Mouse (Mus musculus) forebrain, postnatal 0 days (tissue): ENCODE results near the gene Unc13c. TPM values are rescaled to one million over a fixed set of nuclear protein-coding genes. Genes with fewer than 3 reads are reported as not detected.
A peak's percentile ranks its signal among the peaks of the same experiment; 100 is the strongest.

Source experiments
- ATAC-seq: fragments of 200-750 bp; cut with Nextera tagmentation; 2 replicates; pipeline ENCODE4 v1.8.0; 2017; ENCODE audit warnings: mild to moderate bottlenecking, moderate library complexity
- DNase-seq: peaks from one replicate; pipeline ENCODE4 v3.0.0-alpha.2; 2015
- H3K27ac ChIP-seq: fragments of 300-500 bp; sonication (generic); 2 replicates; pipeline ENCODE4 v1.5.1; 2014; ENCODE audit warnings: low read depth, mild to moderate bottlenecking, antibody characterized with exemption, low read length, moderate library complexity, mixed read lengths
- H3K27me3 ChIP-seq: fragments of 300-500 bp; sonication (generic); 2 replicates; pipeline ENCODE4 v1.6.1; 2014; ENCODE audit warnings: mild to moderate bottlenecking, low read length, mixed read lengths; ENCODE audit not compliant: insufficient read depth
- H3K36me3 ChIP-seq: fragments of 300-500 bp; sonication (generic); 2 replicates; pipeline ENCODE4 v1.6.1; 2014; ENCODE audit warnings: mild to moderate bottlenecking, moderate library complexity; ENCODE audit not compliant: insufficient read depth
- H3K4me1 ChIP-seq: fragments of 300-500 bp; sonication (generic); 2 replicates; pipeline ENCODE4 v1.6.1; 2014; ENCODE audit warnings: antibody characterized with exemption; ENCODE audit not compliant: insufficient read depth
- H3K4me2 ChIP-seq: fragments of 300-500 bp; sonication (generic); 2 replicates; pipeline ENCODE4 v1.6.1; 2014; ENCODE audit warnings: low read depth, mild to moderate bottlenecking, moderate library complexity
- H3K4me3 ChIP-seq: fragments of 300-500 bp; sonication (generic); 2 replicates; pipeline ENCODE4 v1.5.1; 2014; ENCODE audit warnings: low read depth, low read length, mixed read lengths
- H3K9ac ChIP-seq: fragments of 300-500 bp; sonication (generic); 2 replicates; pipeline ENCODE4 v1.6.1; 2014; ENCODE audit warnings: mild to moderate bottlenecking
- H3K9me3 ChIP-seq: fragments of 300-500 bp; sonication (generic); 2 replicates; pipeline ENCODE4 v1.6.1; 2016; ENCODE audit warnings: low read length
- CTCF ChIP-seq: sonication (generic); IDR thresholded peaks from 2 replicates; pipeline ENCODE4 v1.5.1; 2016; ENCODE audit warnings: antibody characterized with exemption, control low read depth, low read depth
- WGBS: fragments of 180-500 bp; shearing (Covaris S2); extraction: QIAGEN DNeasy Blood & Tissue Kit; methylation state at CpG from one replicate; pipeline ENCODE4 v1.1.7; 2014; 5-methylcytosine and 5-hydroxymethylcytosine counted together
- polyA plus RNA-seq: library from polyadenylated mRNA; unstranded; fragments of >200 nt; fragmentation: Nextera tagmentation; extraction: Ambion mirVana; gene quantifications from 2 replicates; pipeline ENCODE4 v1.2.1, GENCODE M21; 2015
- total RNA-seq: library from RNA; depleted of rRNA; stranded (reverse); fragments of >200 nt; gene quantifications from 2 replicates; pipeline ENCODE4 v1.2.3, GENCODE M21; 2014

Unc13c gene
- total and polyA plus RNA-seq, 2 experiments from 2014 or later: 3.8 to 11.8 TPM

DNA sequence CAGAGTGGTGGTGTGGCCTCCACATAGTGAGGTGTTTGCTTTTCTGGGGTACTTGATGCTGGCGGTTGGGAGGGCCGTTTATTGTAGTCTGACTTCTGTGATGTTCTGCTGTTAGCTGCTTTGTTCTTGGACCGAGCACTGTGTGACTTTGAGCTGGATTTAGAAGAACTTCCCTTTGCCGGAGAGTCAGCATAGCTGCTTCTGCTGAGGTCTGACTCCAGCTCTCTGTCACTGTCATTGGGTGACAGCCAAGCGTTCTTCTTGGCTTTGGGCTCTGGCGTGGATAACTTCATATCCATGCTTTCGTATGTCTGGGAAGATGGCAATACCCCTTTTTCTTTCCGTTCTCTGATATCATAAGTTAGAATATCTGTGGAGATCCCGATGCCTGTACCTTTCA is 36.8 kb downstream of the Unc13c start:
- DNase-seq (peak; percentile 22), ATAC-seq (no peak)
- H3K4me2 ChIP-seq: no peak overlapping the region
- no peaks in the 10 kb centered on the region for H3K36me3 ChIP-seq
- H3K4me3 ChIP-seq: no peak overlapping the region
- no peaks in the 10 kb centered on the region for H3K4me1 ChIP-seq
- WGBS: 82% methylated on average over 9 of the region's 9 CpGs
- no peak overlapping the region for H3K9ac ChIP-seq
- no peaks in the 10 kb centered on the region for H3K9me3 ChIP-seq
- no peak for TF ChIP-seq CTCF
- no peaks in the 10 kb centered on the region for H3K27me3 ChIP-seq
- no peak overlapping the region for H3K27ac ChIP-seq

DNA sequence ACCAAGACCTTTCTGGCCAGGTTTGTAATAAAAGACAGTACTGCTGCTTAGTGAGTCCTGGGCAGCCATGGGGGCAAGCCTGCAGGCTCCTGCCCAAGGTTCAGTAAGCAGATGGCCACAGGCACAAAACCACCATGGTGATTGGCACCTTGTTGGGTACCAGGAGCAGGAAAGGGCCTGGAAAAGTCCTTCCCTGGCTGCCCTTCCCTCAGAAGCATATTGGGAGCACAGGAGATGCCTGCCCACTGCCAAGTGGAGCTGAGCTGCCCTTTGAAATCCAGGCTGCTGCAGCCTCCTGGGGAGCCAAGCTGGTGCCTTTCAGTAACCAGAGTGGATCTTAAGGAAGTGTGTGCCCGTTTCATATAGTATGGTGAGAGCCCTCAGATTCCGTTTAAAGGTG is 41.5 kb downstream of the Unc13c start:
- H3K27ac ChIP-seq: no peak overlapping the region
- H3K4me1 ChIP-seq: no peaks in the 10 kb centered on the region
- H3K4me2 ChIP-seq: no peak overlapping the region
- H3K36me3 ChIP-seq: no peaks in the 10 kb centered on the region
- no peaks in the 10 kb centered on the region for H3K9me3 ChIP-seq
- no peak for DNase-seq
- 73% methylated on average over 2 of the region's 2 CpGs for WGBS
- H3K27me3 ChIP-seq: no peaks in the 10 kb centered on the region
- TF ChIP-seq CTCF: no peak
- no peak overlapping the region for H3K9ac ChIP-seq
- no peak; the same call in 1 of the 2 replicates for ATAC-seq
- no peak overlapping the region for H3K4me3 ChIP-seq

DNA sequence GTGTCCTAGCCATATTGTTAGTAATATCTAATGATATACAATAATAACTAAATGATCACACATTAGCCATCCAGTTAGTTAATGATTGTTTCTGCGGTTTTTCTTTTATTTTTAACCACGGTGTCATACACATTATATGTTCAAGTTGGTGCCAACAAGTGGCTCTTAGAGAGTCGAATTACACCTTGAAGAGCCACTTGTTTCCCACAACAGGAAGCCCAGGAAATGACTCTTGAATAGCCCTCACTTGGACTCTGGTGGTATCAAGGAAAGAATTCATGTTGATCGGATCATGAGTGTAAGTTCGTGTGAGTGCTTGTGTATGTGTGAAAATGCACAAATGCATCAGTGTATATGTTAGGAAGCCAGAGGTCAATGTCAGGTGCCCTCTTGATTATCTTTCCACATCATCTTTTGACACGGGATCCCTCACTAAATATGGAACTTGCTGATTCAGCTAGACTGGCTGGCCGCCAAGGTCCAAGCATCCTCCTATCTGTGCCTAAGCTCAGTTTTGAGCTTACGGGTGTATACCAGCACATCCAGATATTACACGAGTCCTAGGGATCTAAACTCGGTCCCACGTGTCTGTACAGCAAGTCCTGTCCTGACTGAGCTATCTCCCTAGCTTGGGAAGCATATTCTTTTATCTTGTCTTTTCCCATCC is 46.2 kb downstream of the Unc13c start:
- no peak overlapping the region for H3K27ac ChIP-seq
- DNase-seq (no peak), ATAC-seq (no peak)
- 88% methylated on average over 11 of the region's 11 CpGs for WGBS
- H3K9ac ChIP-seq: no peak overlapping the region
- no peaks in the 10 kb centered on the region for H3K36me3 ChIP-seq
- H3K27me3 ChIP-seq: no peaks in the 10 kb centered on the region
- no peak overlapping the region for H3K4me3 ChIP-seq
- TF ChIP-seq CTCF: no peak
- H3K4me1 ChIP-seq: no peaks in the 10 kb centered on the region
- H3K4me2 ChIP-seq: no peak overlapping the region
- no peaks in the 10 kb centered on the region for H3K9me3 ChIP-seq

DNA sequence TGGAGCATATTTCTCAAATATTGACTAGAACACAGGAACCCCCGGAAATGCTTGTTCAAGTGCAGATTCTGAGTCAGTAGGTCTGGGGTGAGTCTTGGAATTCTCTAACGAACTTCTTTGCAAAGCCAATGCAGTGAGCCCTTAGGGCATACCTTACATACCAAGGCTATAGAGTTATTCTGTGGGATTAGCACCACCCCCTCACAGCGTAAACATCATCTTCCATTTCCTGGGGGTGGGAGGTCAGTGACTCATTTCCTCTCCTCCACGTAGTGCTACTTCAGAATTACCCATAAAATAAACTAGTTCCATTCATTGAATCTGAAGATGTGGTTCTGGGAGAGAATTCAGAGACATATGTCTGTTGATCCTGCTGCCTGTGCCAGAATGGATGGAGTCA is 62.8 kb downstream of the Unc13c start:
- DNase-seq (no peak), ATAC-seq (no peak)
- no peak overlapping the region for H3K4me2 ChIP-seq
- H3K4me3 ChIP-seq: no peak overlapping the region
- no peaks in the 10 kb centered on the region for H3K4me1 ChIP-seq
- H3K27ac ChIP-seq: no peak overlapping the region
- WGBS: 75% methylated on average over 4 of the region's 4 CpGs
- H3K9ac ChIP-seq: no peak overlapping the region
- H3K27me3 ChIP-seq: no peaks in the 10 kb centered on the region
- 0 out of 2 replicates have a peak, but pooled peaks cover 4% of the 10 kb centered on the region for H3K9me3 ChIP-seq
- no peaks in the 10 kb centered on the region for H3K36me3 ChIP-seq
- TF ChIP-seq CTCF: no peak

DNA sequence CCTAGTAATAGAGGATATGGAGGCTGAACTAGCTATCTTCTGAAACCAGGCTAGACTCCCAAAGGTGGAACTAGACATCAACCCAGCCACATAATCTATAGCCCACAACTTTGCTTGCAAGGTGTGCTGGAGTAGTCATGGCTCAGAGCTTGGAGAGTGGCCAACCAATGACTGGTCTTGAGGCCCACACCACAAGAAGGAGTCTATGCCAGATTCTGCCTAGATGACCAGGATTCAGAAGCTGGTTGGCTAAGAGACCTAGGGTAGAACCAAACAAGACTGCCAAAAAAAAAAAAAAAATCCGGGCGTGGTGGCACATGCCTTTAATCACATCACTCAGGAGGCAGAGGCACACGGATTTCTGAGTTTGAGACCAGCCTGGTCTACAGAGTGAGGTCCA is 70.2 kb downstream of the Unc13c start:
- ATAC-seq (no peak), DNase-seq (no peak)
- Histone ChIP-seq H3K4me3 (no peak overlapping the region), H3K4me2 (no peak overlapping the region), H3K9ac (no peak overlapping the region), H3K9me3 (no peaks in the 10 kb centered on the region), H3K27me3 (no peaks in the 10 kb centered on the region), H3K27ac (no peak overlapping the region), H3K4me1 (no peaks in the 10 kb centered on the region), H3K36me3 (no peaks in the 10 kb centered on the region)
- WGBS: 83% methylated on average over 3 of the region's 3 CpGs
- no peak for TF ChIP-seq CTCF

DNA sequence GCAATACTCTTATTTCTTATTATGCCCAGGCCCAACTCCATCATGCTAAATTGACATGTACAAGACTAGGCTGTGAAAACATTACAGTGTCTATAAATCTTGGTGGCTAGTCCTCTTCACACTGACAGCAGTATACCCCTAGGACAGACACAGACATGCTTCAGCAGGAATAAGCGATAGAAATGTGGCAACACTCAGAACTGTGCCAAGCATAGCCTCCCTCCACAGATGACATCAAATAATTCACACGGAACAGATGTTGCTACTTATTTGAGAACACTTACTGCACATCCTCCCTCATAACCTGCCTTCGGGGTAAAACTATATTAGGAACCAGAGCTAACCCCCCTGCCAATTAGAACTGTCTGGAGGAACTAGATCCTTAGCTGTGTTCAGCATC is 72.6 kb downstream of the Unc13c start:
- H3K36me3 ChIP-seq: no peaks in the 10 kb centered on the region
- H3K27ac ChIP-seq: no peak overlapping the region
- 81% methylated on average over 3 of the region's 3 CpGs for WGBS
- H3K9ac ChIP-seq: no peak overlapping the region
- H3K4me3 ChIP-seq: no peak overlapping the region
- no peak for DNase-seq
- no peak overlapping the region for H3K4me2 ChIP-seq
- no peak for TF ChIP-seq CTCF
- H3K9me3 ChIP-seq: no peaks in the 10 kb centered on the region
- H3K27me3 ChIP-seq: no peaks in the 10 kb centered on the region
- no peak for ATAC-seq
- no peaks in the 10 kb centered on the region for H3K4me1 ChIP-seq

DNA sequence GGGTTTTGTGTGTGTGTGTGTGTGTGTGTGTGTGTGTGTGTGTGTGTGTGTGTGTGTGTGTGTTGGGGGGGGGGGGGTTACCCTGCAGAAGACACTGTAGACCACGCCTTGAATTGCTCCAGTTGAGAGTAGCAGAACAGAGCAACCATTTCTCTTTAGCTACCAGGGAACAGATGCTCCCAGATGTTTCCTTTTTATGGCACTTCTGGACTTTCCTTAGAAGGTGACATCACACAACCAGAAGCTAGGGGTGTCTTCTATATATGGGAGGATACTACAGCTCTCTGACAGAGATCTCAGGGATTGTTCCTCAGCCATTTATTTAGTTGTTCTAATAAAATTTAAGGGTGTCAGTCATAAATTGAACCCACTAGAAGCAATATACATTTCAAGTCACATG is 85.2 kb downstream of the Unc13c start:
- Histone ChIP-seq H3K27me3 (no peaks in the 10 kb centered on the region), H3K36me3 (no peaks in the 10 kb centered on the region), H3K9me3 (0 out of 2 replicates have a peak, but pooled peaks cover 5% of the 10 kb centered on the region), H3K4me1 (no peaks in the 10 kb centered on the region), H3K4me2 (no peak overlapping the region), H3K27ac (no peak overlapping the region), H3K4me3 (no peak overlapping the region), H3K9ac (no peak overlapping the region)
- no peak for ATAC-seq
- TF ChIP-seq CTCF: no peak
- DNase-seq: no peak
- WGBS: 68% methylated on average over 1 of the region's 1 CpGs
